Mouse (Mus musculus) embryonic facial prominence, embryonic 15.5 days (tissue): ENCODE data around the gene Morc3. TPM values are rescaled to one million over a fixed set of nuclear protein-coding genes. Genes with fewer than 3 reads are reported as not detected.
"Not testable (repeated sequence)": the region's sequence is repeated elsewhere in the genome, so short reads cannot be mapped to it uniquely, and the experiment has no call there.

Experiments
- ATAC-seq: fragments of 200-750 bp; cut with Nextera tagmentation; 2 replicates; pipeline ENCODE4 v1.8.0; 2017; ENCODE audit warnings: low read depth, moderate TSS enrichment; ENCODE audit not compliant: insufficient number of reproducible peaks, low FRiP score, low TSS enrichment
- H3K27ac ChIP-seq: fragments of 300-500 bp; sonication (generic); replicated peaks from 2 replicates; pipeline ENCODE4 v1.5.1; 2015; ENCODE audit warnings: mild to moderate bottlenecking, inconsistent platforms
- H3K27me3 ChIP-seq: fragments of 300-500 bp; sonication (generic); 2 replicates; pipeline ENCODE4 v1.6.1; 2015; ENCODE audit warnings: inconsistent platforms
- H3K36me3 ChIP-seq: fragments of 300-500 bp; sonication (generic); 2 replicates; pipeline ENCODE4 v1.6.1; 2015; ENCODE audit warnings: mild to moderate bottlenecking, inconsistent platforms
- H3K4me1 ChIP-seq: fragments of 300-500 bp; sonication (generic); 2 replicates; pipeline ENCODE4 v1.6.1; 2015; ENCODE audit warnings: inconsistent platforms
- H3K4me2 ChIP-seq: fragments of 300-500 bp; sonication (generic); replicated peaks from 2 replicates; pipeline ENCODE4 v1.6.1; 2015; ENCODE audit warnings: mild to moderate bottlenecking, inconsistent platforms
- H3K4me3 ChIP-seq: fragments of 300-500 bp; sonication (generic); replicated peaks from 2 replicates; pipeline ENCODE4 v1.5.1; 2015; ENCODE audit warnings: mild to moderate bottlenecking, inconsistent platforms
- H3K9ac ChIP-seq: fragments of 300-500 bp; sonication (generic); 2 replicates; pipeline ENCODE4 v1.6.1; 2015; ENCODE audit warnings: inconsistent platforms
- H3K9me3 ChIP-seq: fragments of 300-500 bp; sonication (generic); replicated peaks from 2 replicates; pipeline ENCODE4 v1.6.1; 2016; ENCODE audit warnings: inconsistent platforms
- WGBS: fragments of 180-500 bp; shearing (Covaris S2); methylation state at CpG from one replicate; pipeline ENCODE4 v1.1.7; 2015; 5-methylcytosine and 5-hydroxymethylcytosine counted together
- polyA plus RNA-seq: library from polyadenylated mRNA; unstranded; fragments of >200 nt; fragmentation: Nextera tagmentation; extraction: Ambion mirVana; gene quantifications from 2 replicates; pipeline ENCODE4 v1.2.1, GENCODE M21; 2015

Morc3 gene
- polyA plus RNA-seq, 1 experiment from 2014 or later: 30.5 TPM

- Histone ChIP-seq H3K27me3 (no peaks in the 10 kb centered on the region), H3K9me3 (0 out of 2 replicates have a peak, but pooled peaks cover 4% of the 10 kb centered on the region), H3K4me3 (no peak overlapping the region), H3K36me3 (no peaks in the 10 kb centered on the region), H3K4me1 (peaks cover 10% of the 10 kb centered on the region), H3K27ac (no peak overlapping the region), H3K9ac (no peak overlapping the region), H3K4me2 (no peak overlapping the region)
- ATAC-seq: no peak
- WGBS: 70% methylated on average over 4 of the region's 4 CpGs
Observed at GRCm38 (mm10) chr16:93819325-93819696, 12.6 kb upstream of the Morc3 start.

DNA sequence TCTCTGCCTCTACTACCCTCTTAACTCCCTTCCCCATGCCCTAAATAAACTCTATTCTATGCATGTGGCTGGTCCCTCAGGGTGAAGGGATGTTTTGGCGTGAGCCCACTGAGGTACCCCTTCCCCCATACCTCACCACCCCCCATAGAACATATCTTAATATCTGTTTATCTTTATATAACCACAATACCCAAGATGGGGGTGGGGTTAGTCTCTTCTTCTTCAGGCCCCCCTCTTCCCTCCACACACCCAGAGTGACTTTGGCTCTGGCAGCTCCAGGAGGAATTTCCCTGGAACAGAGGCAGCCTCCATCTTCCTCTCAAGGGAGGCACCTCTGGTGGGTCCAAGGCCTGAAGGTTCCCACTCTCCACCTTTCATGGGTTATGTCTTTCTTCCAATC lies 11.9 kb upstream of the Morc3 start:
- Histone ChIP-seq H3K27me3 (no peaks in the 10 kb centered on the region), H3K4me3 (no peak overlapping the region), H3K27ac (no peak overlapping the region), H3K4me1 (peaks cover 10% of the 10 kb centered on the region), H3K4me2 (no peak overlapping the region), H3K9me3 (0 out of 2 replicates have a peak, but pooled peaks cover 4% of the 10 kb centered on the region), H3K9ac (no peak overlapping the region), H3K36me3 (no peaks in the 10 kb centered on the region)
- ATAC-seq: no peak
- WGBS: 88% methylated on average over 1 of the region's 1 CpGs

- H3K4me2 ChIP-seq: no peak overlapping the region
- peaks cover 1% of the 10 kb centered on the region; the same call in 1 of the 2 replicates for H3K4me1 ChIP-seq
- no peak overlapping the region for H3K9ac ChIP-seq
- no peaks in the 10 kb centered on the region for H3K27me3 ChIP-seq
- no peak for ATAC-seq
- WGBS: 91% methylated on average over 3 of the region's 3 CpGs
- H3K4me3 ChIP-seq: no peak overlapping the region
- 0 out of 2 replicates have a peak, but pooled peaks cover 4% of the 10 kb centered on the region for H3K9me3 ChIP-seq
- no peak overlapping the region for H3K27ac ChIP-seq
- H3K36me3 ChIP-seq: no peaks in the 10 kb centered on the region
Observed at GRCm38 (mm10) chr16:93821706-93822105, 10.2 kb upstream of the Morc3 start.

- H3K36me3 ChIP-seq, H3K4me3 ChIP-seq, H3K4me2 ChIP-seq, H3K9me3 ChIP-seq, H3K9ac ChIP-seq, H3K27me3 ChIP-seq, ATAC-seq, H3K4me1 ChIP-seq, H3K27ac ChIP-seq: not testable (repeated sequence)
- 83% methylated on average over 5 of the region's 8 CpGs for WGBS
Observed at GRCm38 (mm10) chr16:93822433-93823225, 9.3 kb upstream of the Morc3 start.

DNA sequence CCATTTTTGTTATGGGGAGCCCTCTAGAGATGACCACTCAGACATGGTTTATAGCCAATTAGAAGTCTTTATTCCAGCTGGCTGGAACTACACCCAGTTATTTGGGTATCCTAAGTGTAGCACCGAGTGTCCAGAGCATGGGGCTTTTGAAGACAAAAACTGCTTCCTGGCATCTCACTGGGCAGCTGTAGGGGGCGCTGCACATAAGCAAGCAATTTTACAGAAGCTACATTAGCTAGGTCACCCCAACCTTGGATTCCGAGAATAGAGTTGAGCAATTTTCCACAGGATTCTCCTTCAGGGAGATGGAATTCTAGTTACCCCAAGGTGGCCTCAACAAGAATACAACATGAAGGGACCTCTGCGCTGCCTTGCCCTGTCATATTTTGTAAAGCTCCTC lies 7.1 kb upstream of the Morc3 start:
- Histone ChIP-seq H3K9me3 (0 out of 2 replicates have a peak, but pooled peaks cover 4% of the 10 kb centered on the region), H3K4me3 (no peak overlapping the region), H3K9ac (no peak overlapping the region), H3K4me1 (no peaks in the 10 kb centered on the region), H3K36me3 (no peaks in the 10 kb centered on the region), H3K4me2 (no peak overlapping the region), H3K27me3 (no peaks in the 10 kb centered on the region), H3K27ac (no peak overlapping the region)
- no peak for ATAC-seq
- 82% methylated on average over 4 of the region's 4 CpGs for WGBS

GRCm38 (mm10) chr16:93825463-93825862 lies 6.5 kb upstream of the Morc3 start:
- Histone ChIP-seq H3K9ac (no peak overlapping the region), H3K27ac (no peak overlapping the region), H3K27me3 (no peaks in the 10 kb centered on the region), H3K9me3 (0 out of 2 replicates have a peak, but pooled peaks cover 4% of the 10 kb centered on the region), H3K4me1 (no peaks in the 10 kb centered on the region), H3K4me3 (no peak overlapping the region), H3K36me3 (no peaks in the 10 kb centered on the region), H3K4me2 (no peak overlapping the region)
- ATAC-seq: no peak
- WGBS: 88% methylated on average over 4 of the region's 4 CpGs

- Histone ChIP-seq H3K9me3 (0 out of 2 replicates have a peak, but pooled peaks cover 4% of the 10 kb centered on the region), H3K36me3 (no peaks in the 10 kb centered on the region), H3K4me2 (no peak overlapping the region), H3K4me1 (no peaks in the 10 kb centered on the region), H3K27me3 (no peaks in the 10 kb centered on the region), H3K4me3 (no peak overlapping the region), H3K9ac (no peak overlapping the region), H3K27ac (no peak overlapping the region)
- ATAC-seq: no peak
- WGBS: 71% methylated on average over 11 of the region's 11 CpGs
Observed at GRCm38 (mm10) chr16:93826054-93826453, 5.9 kb upstream of the Morc3 start.

GRCm38 (mm10) chr16:93826478-93826877 lies 5.4 kb upstream of the Morc3 start:
- not testable (repeated sequence) for H3K4me1 ChIP-seq
- WGBS: 54% methylated on average over 5 of the region's 5 CpGs

GRCm38 (mm10) chr16:93826909-93827308 lies 5.0 kb upstream of the Morc3 start:
- Histone ChIP-seq H3K36me3 (no peaks in the 10 kb centered on the region), H3K4me1 (no peaks in the 10 kb centered on the region), H3K27me3 (no peaks in the 10 kb centered on the region), H3K4me2 (no peak overlapping the region), H3K9me3 (0 out of 2 replicates have a peak, but pooled peaks cover 4% of the 10 kb centered on the region), H3K27ac (no peak overlapping the region), H3K4me3 (no peak overlapping the region), H3K9ac (no peak overlapping the region)
- ATAC-seq: no peak
- 81% methylated on average over 6 of the region's 6 CpGs for WGBS

More at GRCm38 (mm10) chr16:93826478-93826877, 5.4 kb upstream of the Morc3 start:
- H3K27me3 ChIP-seq, ATAC-seq, H3K36me3 ChIP-seq, H3K4me3 ChIP-seq, H3K4me2 ChIP-seq, H3K9me3 ChIP-seq, H3K9ac ChIP-seq, H3K27ac ChIP-seq: not testable (repeated sequence)

DNA sequence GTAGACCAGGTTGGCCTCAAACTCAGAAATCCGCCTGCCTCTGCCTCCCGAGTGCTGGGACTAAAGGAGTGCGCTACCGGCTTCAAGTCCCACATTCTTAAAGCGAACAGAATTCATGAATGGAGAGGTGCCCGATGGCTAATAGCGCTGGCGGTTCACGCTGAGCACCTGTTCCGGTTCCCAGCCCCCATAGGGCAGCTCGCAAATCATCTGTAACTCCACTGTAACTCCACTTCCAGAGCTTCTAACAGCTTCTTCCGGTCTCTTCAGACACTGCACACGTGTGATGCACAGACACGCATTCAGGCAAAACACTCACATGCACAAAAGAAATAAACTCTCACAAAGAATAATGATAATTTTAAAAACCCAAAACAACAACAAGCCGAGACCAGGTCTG lies 2.4 kb upstream of the Morc3 start:
- 94% methylated on average over 15 of the region's 15 CpGs for WGBS
- Histone ChIP-seq H3K4me1 (peaks cover 16% of the 10 kb centered on the region), H3K36me3 (no peaks in the 10 kb centered on the region), H3K9me3 (no peaks in the 10 kb centered on the region), H3K27me3 (no peaks in the 10 kb centered on the region), H3K4me2 (no peak overlapping the region), H3K9ac (no peak overlapping the region), H3K27ac (no peak overlapping the region), H3K4me3 (no peak overlapping the region)
- no peak for ATAC-seq

GRCm38 (mm10) chr16:93830071-93830470 lies 1.9 kb upstream of the Morc3 start:
- Histone ChIP-seq H3K9me3 (no peaks in the 10 kb centered on the region), H3K9ac (no peak overlapping the region), H3K27ac (no peak overlapping the region), H3K4me1 (peaks cover 16% of the 10 kb centered on the region), H3K4me2 (no peak overlapping the region), H3K36me3 (no peaks in the 10 kb centered on the region), H3K27me3 (no peaks in the 10 kb centered on the region), H3K4me3 (no peak overlapping the region)
- ATAC-seq: no peak
- 82% methylated on average over 9 of the region's 9 CpGs for WGBS

DNA sequence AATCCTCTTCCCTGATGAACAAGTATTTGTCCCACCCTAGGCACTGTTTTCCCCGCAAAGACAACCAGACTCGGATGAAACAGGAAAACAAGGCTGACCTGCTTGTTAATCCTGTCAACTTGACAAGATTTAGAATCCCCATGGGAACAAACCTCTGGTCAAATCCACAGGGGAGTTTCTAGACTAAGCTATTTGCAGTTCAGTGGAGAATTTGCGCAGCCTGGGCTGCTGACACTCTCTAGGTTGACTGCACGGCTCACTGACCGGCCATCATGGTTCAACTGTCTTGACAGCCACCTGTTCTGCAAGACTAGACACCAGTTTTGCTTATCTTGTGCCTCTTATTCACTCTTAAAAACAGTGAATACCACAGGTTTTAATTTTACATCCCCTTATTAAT lies 1.0 kb upstream of the Morc3 start:
- no peaks in the 10 kb centered on the region for H3K9me3 ChIP-seq
- 61% methylated on average over 5 of the region's 5 CpGs for WGBS
- no peak overlapping the region for H3K4me2 ChIP-seq
- no peaks in the 10 kb centered on the region for H3K27me3 ChIP-seq
- H3K4me1 ChIP-seq: peaks cover 16% of the 10 kb centered on the region
- no peak overlapping the region for H3K4me3 ChIP-seq
- no peak overlapping the region for H3K27ac ChIP-seq
- ATAC-seq: no peak
- H3K9ac ChIP-seq: no peak overlapping the region
- H3K36me3 ChIP-seq: no peaks in the 10 kb centered on the region
